ENCODE assay signal across 20 mouse cellular contexts in genomic region chr3:130465371-130465770, GRCm38 (mm10).
"Had no signal": no experiment of that assay in that cellular context is flagged by ENCODE, and none has a peak within 500 bp of the region (broad histone marks: within the 10 kb centered on the region; RNA-seq: fewer than 3 reads in every experiment).

No protein-coding gene starts in this region.

- H3K36me3 ChIP-seq: liver, embryonic 12.5 days; liver, embryonic 15.5 days; midbrain, embryonic 12.5 days; midbrain, embryonic 15.5 days; neural tube, embryonic 13.5 days had no signal

- H3K9ac ChIP-seq: limb, embryonic 13.5 days; liver, embryonic 12.5 days; liver, embryonic 15.5 days; midbrain, embryonic 12.5 days; midbrain, embryonic 15.5 days; neural tube, embryonic 13.5 days had no signal

- H3K27me3 ChIP-seq: limb, embryonic 13.5 days; liver, embryonic 12.5 days; liver, embryonic 15.5 days; midbrain, embryonic 12.5 days; midbrain, embryonic 15.5 days; neural tube, embryonic 13.5 days had no signal

- H3K4me3 ChIP-seq: limb, embryonic 10.5 days; limb, embryonic 13.5 days; liver, embryonic 12.5 days; liver, embryonic 15.5 days; midbrain, embryonic 12.5 days; midbrain, embryonic 15.5 days; myocyte; neural tube, embryonic 13.5 days had no signal

- H3K9me3 ChIP-seq: limb, embryonic 10.5 days; liver, embryonic 12.5 days; liver, embryonic 15.5 days; midbrain, embryonic 15.5 days had no signal

- ATAC-seq: intestine, embryonic 16.5 days; liver, embryonic 12.5 days; midbrain, embryonic 15.5 days had no signal

- H3K4me1 ChIP-seq: limb, embryonic 13.5 days; liver, embryonic 12.5 days; liver, embryonic 15.5 days; midbrain, embryonic 12.5 days; midbrain, embryonic 15.5 days; neural tube, embryonic 13.5 days had no signal

- H3K27ac ChIP-seq: limb, embryonic 10.5 days; limb, embryonic 13.5 days; liver, embryonic 12.5 days; liver, embryonic 15.5 days; midbrain, embryonic 12.5 days; midbrain, embryonic 15.5 days; neural tube, embryonic 13.5 days had no signal

- H3K4me2 ChIP-seq: limb, embryonic 13.5 days; liver, embryonic 12.5 days; liver, embryonic 15.5 days; midbrain, embryonic 12.5 days; midbrain, embryonic 15.5 days; neural tube, embryonic 13.5 days had no signal

- DNase-seq: kidney, adult 18-20 months; kidney, adult 9 months; kidney, postnatal 14 days; kidney, postnatal 4 days; liver; lung, adult 2 months; lung, postnatal 14 days; lung, postnatal 4 days; retina, postnatal 1 day; thymus, adult 18-20 months; thymus, postnatal 36 days had no signal
